Mouse (Mus musculus) adrenal gland, postnatal 0 days (tissue): ENCODE results near the gene Scgb1b17. TPM values are rescaled to one million over a fixed set of nuclear protein-coding genes. Genes with fewer than 3 reads are reported as not detected.

ENCODE experiments used
- polyA plus RNA-seq: library from polyadenylated mRNA; unstranded; fragments of >200 nt; fragmentation: Nextera tagmentation; extraction: Ambion mirVana; gene quantifications from 2 replicates; pipeline ENCODE4 v1.2.1, GENCODE M21; 2015

The Scgb1b17 gene
- not detected in 2 replicates for polyA plus RNA-seq

DNA sequence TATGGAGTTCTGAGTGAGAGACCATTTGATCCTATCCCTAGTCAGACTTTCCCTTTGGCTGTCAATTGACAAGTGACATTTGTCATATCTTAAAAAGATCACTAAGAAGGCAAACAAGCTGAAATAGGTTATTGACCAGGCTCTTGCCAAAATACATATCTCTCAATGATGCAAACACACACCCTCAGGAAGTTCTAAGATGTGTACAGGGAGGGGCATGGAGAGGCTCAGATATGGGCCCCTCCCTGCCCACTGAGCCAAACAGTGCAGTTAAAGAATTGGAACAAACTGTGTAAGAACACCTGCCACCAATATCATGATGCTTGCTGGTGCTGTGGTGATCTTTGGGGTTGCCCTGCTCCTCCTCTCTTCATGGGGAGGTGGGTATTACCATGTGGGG lies at the start of gene Scgb1b17:
TSS of gene Scgb1b17 (plus strand) at position 301 of the 400 bp plus-strand sequence.

DNA sequence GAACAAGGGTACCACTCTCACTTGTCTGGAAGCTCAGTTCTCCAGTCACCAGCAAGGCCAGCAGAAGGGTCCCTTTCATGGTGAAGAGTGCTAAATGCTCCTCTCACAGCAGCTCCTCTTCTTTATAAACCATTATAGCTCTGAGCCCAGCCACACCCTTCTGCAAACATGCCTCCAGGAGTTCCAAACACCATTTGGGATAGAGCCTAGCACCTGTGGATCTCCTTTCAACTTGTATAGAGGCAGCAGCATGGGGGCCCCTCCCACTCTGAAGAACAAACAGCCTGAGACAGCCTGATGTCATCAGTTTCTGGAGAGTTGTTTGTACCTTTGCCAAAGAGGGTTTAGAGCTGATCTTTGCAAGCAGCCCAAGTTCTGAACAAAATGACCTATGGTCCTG lies 6.8 kb upstream of the Scgb1b17 start, which contains the start of gene Scgb2b17:
TSS of gene Scgb2b17 (minus strand) at position 101 of the 400 bp plus-strand sequence.

Other genes with a start within 250 kb of the Scgb1b17 start
- gene Scgb2b15, start 233.8 kb upstream of the Scgb1b17 start, polyA plus RNA-seq = not detected in 2 replicates
- not detected in 2 replicates for gene Scgb1b15, start 226.9 kb upstream of the Scgb1b17 start, polyA plus RNA-seq
- gene Scgb2b17, start 6.9 kb upstream of the Scgb1b17 start, polyA plus RNA-seq = not detected in 2 replicates
- gene Scgb2b18, start 110.4 kb downstream of the Scgb1b17 start, polyA plus RNA-seq = not detected in 2 replicates
- not detected in 2 replicates for gene Scgb1b18, start 122.1 kb downstream of the Scgb1b17 start, polyA plus RNA-seq
- not detected in 2 replicates for gene Scgb2b19, start 216.9 kb downstream of the Scgb1b17 start, polyA plus RNA-seq
- not detected in 2 replicates for gene Scgb1b19, start 223.8 kb downstream of the Scgb1b17 start, polyA plus RNA-seq